Mouse (Mus musculus): ENCODE results near the gene Lin7c. TPM values are rescaled to one million over a fixed set of nuclear protein-coding genes. Genes with fewer than 3 reads are reported as not detected.
A peak's percentile ranks its signal among the peaks of the same experiment; 100 is the strongest.

The Lin7c gene
- polyA plus RNA-seq, 1 experiment from 2014 or later: 41.9 TPM

GRCm38 (mm10) chr2:109930366-109930765, 39.7 kb downstream of the Lin7c start:
- no peak overlapping the region for H3K9ac ChIP-seq (ENCODE audit: low read length)
- no peaks in the 10 kb centered on the region for H3K27me3 ChIP-seq (ENCODE audit: control insufficient read depth, insufficient read depth, low read length)
- H3K4me2 ChIP-seq (ENCODE audit: low read depth, low read length): no peak overlapping the region
- ATAC-seq (replicated peaks; ENCODE audit: extremely low read depth, insufficient read depth, low FRiP score): no peak
- H3K27ac ChIP-seq (ENCODE audit: low read length): no peak overlapping the region
- 92% methylated on average over 5 of the region's 5 CpGs for WGBS
- no peaks in the 10 kb centered on the region for H3K9me3 ChIP-seq (replicated peaks; ENCODE audit: control insufficient read depth, low read length)
- H3K4me1 ChIP-seq (ENCODE audit: control insufficient read depth, insufficient read depth, low read length): peaks cover 21% of the 10 kb centered on the region
- no peaks in the 10 kb centered on the region for H3K36me3 ChIP-seq (ENCODE audit: control insufficient read depth, insufficient read depth)
- no peak overlapping the region for H3K4me3 ChIP-seq (ENCODE audit: low read length)

GRCm38 (mm10) chr2:109930771-109931170, 40.1 kb downstream of the Lin7c start:
- Histone ChIP-seq H3K9ac (ENCODE audit: low read length) (no peak overlapping the region), H3K4me3 (ENCODE audit: low read length) (no peak overlapping the region), H3K36me3 (ENCODE audit: control insufficient read depth, insufficient read depth) (no peaks in the 10 kb centered on the region), H3K9me3 (replicated peaks; ENCODE audit: control insufficient read depth, low read length) (no peaks in the 10 kb centered on the region), H3K27me3 (ENCODE audit: control insufficient read depth, insufficient read depth, low read length) (no peaks in the 10 kb centered on the region), H3K27ac (ENCODE audit: low read length) (no peak overlapping the region), H3K4me1 (ENCODE audit: control insufficient read depth, insufficient read depth, low read length) (peaks cover 23% of the 10 kb centered on the region), H3K4me2 (ENCODE audit: low read depth, low read length) (no peak overlapping the region)
- ATAC-seq (replicated peaks; ENCODE audit: extremely low read depth, insufficient read depth, low FRiP score): no peak
- WGBS: 97% methylated on average over 4 of the region's 4 CpGs

DNA sequence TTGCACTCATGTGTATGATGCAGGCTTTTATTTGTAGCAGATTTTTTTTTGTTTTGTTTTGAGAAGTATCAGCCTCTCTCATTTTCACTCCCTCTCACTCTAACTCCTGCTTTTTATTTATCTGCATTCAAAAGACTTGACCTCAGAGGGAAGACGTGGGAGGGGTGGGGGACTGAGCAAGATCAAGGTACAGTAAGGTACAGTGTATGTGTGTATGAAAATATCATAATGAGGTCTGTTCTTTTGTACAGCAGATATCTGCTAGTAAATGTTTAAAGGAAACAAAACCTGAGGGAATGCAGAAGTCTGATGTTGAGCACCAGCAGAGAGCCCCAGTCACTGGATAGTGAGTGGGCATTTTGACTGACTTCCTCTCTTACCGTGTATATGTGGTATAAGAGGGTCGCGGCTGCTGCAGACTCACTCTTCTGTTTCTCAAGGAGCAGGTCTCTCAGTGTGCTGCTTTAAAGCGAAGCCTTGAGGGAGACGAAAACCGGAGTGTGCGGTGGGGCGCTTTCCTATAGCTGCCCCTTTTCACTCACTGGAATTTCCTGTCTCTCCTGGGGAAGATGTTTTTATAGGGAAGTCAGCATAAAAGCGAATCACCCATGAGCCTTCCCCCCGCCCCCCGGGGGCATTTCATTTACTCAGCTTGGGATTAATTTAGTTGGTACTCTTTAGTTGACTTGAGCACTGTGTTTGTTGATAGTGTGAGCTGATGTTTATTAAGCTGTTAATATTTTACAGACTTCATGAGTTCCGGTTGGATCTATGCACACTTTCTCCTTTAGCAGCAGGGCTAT, 41.5 kb downstream of the Lin7c start:
- peak overlapping the region; percentile 20; the same call in 1 of the 2 replicates for H3K9ac ChIP-seq (ENCODE audit: low read length)
- 48% methylated on average over 13 of the region's 13 CpGs for whole genome bisulfite sequencing
- H3K4me1 ChIP-seq (ENCODE audit: control insufficient read depth, insufficient read depth, low read length): peaks cover 32% of the 10 kb centered on the region
- no peaks in the 10 kb centered on the region for H3K36me3 ChIP-seq (ENCODE audit: control insufficient read depth, insufficient read depth)
- no peaks in the 10 kb centered on the region for H3K27me3 ChIP-seq (ENCODE audit: control insufficient read depth, insufficient read depth, low read length)
- no peak for ATAC-seq (replicated peaks; ENCODE audit: extremely low read depth, insufficient read depth, low FRiP score)
- H3K4me2 ChIP-seq (ENCODE audit: low read depth, low read length): peak overlapping the region; percentile 39
- no peak overlapping the region for H3K4me3 ChIP-seq (ENCODE audit: low read length)
- H3K9me3 ChIP-seq (replicated peaks; ENCODE audit: control insufficient read depth, low read length): no peaks in the 10 kb centered on the region
- no peak overlapping the region for H3K27ac ChIP-seq (ENCODE audit: low read length)

DNA sequence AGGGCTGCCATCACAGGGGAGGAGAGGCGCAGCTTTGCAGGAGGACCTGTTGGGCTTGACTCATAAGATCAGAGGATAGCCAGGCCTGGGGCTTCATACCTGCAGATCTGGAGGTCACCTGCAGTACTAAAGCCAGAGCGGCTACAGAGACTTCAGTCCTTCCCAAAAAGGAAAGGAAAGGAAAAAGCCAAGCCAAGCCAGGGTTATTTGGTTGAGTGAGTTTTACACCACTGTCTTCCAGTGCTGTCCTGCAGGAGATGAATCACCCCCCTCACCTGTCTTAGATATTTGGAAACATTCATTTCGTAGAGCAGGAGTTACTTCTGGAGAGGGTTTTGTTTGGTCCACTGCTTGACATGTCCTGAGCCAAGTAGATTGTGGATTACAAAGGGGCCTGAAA, 42.5 kb downstream of the Lin7c start:
- ATAC-seq (replicated peaks; ENCODE audit: extremely low read depth, insufficient read depth, low FRiP score): no peak
- Histone ChIP-seq H3K27me3 (ENCODE audit: control insufficient read depth, insufficient read depth, low read length) (no peaks in the 10 kb centered on the region), H3K4me2 (ENCODE audit: low read depth, low read length) (no peak overlapping the region), H3K4me3 (ENCODE audit: low read length) (no peak overlapping the region), H3K9ac (ENCODE audit: low read length) (no peak overlapping the region), H3K36me3 (ENCODE audit: control insufficient read depth, insufficient read depth) (no peaks in the 10 kb centered on the region), H3K27ac (ENCODE audit: low read length) (no peak overlapping the region), H3K4me1 (ENCODE audit: control insufficient read depth, insufficient read depth, low read length) (peaks cover 32% of the 10 kb centered on the region), H3K9me3 (replicated peaks; ENCODE audit: control insufficient read depth, low read length) (no peaks in the 10 kb centered on the region)
- 80% methylated on average over 3 of the region's 3 CpGs for WGBS

- Histone ChIP-seq H3K27ac (ENCODE audit: low read length) (no peak overlapping the region), H3K9me3 (replicated peaks; ENCODE audit: control insufficient read depth, low read length) (no peaks in the 10 kb centered on the region), H3K27me3 (ENCODE audit: control insufficient read depth, insufficient read depth, low read length) (no peaks in the 10 kb centered on the region), H3K36me3 (ENCODE audit: control insufficient read depth, insufficient read depth) (no peaks in the 10 kb centered on the region), H3K4me1 (ENCODE audit: control insufficient read depth, insufficient read depth, low read length) (peaks cover 27% of the 10 kb centered on the region), H3K4me2 (ENCODE audit: low read depth, low read length) (no peak overlapping the region), H3K9ac (ENCODE audit: low read length) (no peak overlapping the region), H3K4me3 (ENCODE audit: low read length) (no peak overlapping the region)
- 46% methylated on average over 4 of the region's 4 CpGs for WGBS
- no peak for ATAC-seq (replicated peaks; ENCODE audit: extremely low read depth, insufficient read depth, low FRiP score)
Measured at GRCm38 (mm10) chr2:109934086-109934485, 43.4 kb downstream of the Lin7c start.

DNA sequence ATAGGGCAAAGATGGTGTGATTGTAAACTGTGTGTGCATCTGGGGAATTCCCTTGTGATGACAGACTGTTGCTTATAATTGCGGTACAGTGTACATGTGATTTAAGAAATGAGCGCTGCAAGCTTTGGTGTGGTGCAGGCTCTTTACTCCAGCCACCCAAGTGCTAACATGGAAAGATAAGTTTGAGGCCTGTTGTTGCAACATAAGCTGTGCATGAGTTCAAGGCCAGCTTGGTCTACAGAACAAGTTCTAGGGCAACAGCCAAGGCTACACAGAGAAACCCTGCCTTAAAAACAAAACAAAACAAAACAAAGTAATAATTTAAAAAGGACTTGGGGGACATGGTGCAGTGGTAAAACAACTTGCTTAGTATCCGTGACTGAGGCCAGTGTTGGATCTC, 44.5 kb downstream of the Lin7c start:
- Histone ChIP-seq H3K9ac (ENCODE audit: low read length) (no peak overlapping the region), H3K27ac (ENCODE audit: low read length) (no peak overlapping the region), H3K27me3 (ENCODE audit: control insufficient read depth, insufficient read depth, low read length) (no peaks in the 10 kb centered on the region), H3K9me3 (replicated peaks; ENCODE audit: control insufficient read depth, low read length) (no peaks in the 10 kb centered on the region), H3K4me2 (ENCODE audit: low read depth, low read length) (no peak overlapping the region), H3K4me1 (ENCODE audit: control insufficient read depth, insufficient read depth, low read length) (peaks cover 24% of the 10 kb centered on the region), H3K4me3 (ENCODE audit: low read length) (no peak overlapping the region), H3K36me3 (ENCODE audit: control insufficient read depth, insufficient read depth) (no peaks in the 10 kb centered on the region)
- no peak for ATAC-seq (replicated peaks; ENCODE audit: extremely low read depth, insufficient read depth, low FRiP score)
- WGBS: 81% methylated on average over 3 of the region's 3 CpGs

DNA sequence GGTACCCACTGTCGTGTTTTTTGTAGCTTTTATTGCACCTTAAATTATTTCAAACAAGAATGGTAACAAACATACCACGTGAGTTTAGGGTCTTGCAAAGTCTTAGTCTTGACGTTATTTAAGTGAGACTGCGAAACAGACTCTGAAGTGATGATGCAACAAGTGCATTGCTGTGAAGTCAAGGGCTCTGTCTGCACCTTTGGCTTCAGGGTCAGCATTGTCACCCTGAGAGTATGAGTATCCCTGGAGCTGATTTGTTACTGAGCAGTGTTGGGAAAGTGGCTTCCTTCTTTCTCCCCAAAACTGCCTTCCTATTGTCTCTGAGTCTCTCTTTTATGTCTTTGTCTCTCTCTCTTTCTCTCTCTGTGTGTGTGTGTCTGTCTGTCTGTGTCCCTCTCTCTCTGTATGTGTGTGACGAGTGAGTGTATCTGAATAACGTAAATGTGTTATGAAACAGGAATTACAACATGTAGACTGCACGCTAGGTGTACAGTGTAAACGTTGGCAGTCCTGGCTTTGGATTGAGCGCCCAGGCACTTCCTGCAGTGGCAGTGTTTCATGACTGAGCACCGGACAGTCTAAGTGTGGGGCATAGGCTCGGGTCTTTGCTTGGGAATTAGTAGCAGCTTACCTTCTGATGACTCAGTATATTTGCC, 45.2 kb downstream of the Lin7c start:
- 62% methylated on average over 11 of the region's 11 CpGs for WGBS
- H3K4me3 ChIP-seq (ENCODE audit: low read length): no peak overlapping the region
- H3K9me3 ChIP-seq (replicated peaks; ENCODE audit: control insufficient read depth, low read length): no peaks in the 10 kb centered on the region
- H3K27ac ChIP-seq (ENCODE audit: low read length): no peak overlapping the region
- H3K9ac ChIP-seq (ENCODE audit: low read length): no peak overlapping the region
- ATAC-seq (replicated peaks; ENCODE audit: extremely low read depth, insufficient read depth, low FRiP score): no peak
- H3K4me2 ChIP-seq (ENCODE audit: low read depth, low read length): no peak overlapping the region
- peaks cover 24% of the 10 kb centered on the region for H3K4me1 ChIP-seq (ENCODE audit: control insufficient read depth, insufficient read depth, low read length)
- H3K36me3 ChIP-seq (ENCODE audit: control insufficient read depth, insufficient read depth): no peaks in the 10 kb centered on the region
- H3K27me3 ChIP-seq (ENCODE audit: control insufficient read depth, insufficient read depth, low read length): no peaks in the 10 kb centered on the region

DNA sequence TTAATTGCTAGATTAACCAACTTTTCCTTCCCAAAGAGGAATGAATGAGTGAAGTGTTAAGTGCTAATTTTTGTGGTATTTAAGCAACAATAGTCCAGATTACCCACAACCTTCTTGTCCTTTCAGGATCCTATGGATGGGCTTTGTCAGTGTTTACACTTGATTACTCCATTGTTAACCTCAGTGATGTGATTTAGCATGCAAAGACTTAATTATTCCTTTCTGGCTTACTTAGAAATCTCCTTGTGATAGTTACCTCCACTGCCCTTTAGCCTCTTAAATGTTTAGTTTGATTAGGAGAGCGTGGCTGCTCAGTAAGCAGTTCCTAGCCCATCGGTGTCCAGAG, 45.7 kb downstream of the Lin7c start:
- H3K4me2 ChIP-seq (ENCODE audit: low read depth, low read length): 0 out of 2 replicates have a peak overlapping the region, but pooled peaks have one; percentile 23
- no peak overlapping the region for H3K27ac ChIP-seq (ENCODE audit: low read length)
- WGBS: 51% methylated on average over 2 of the region's 2 CpGs
- H3K4me3 ChIP-seq (ENCODE audit: low read length): no peak overlapping the region
- no peaks in the 10 kb centered on the region for H3K36me3 ChIP-seq (ENCODE audit: control insufficient read depth, insufficient read depth)
- H3K9ac ChIP-seq (ENCODE audit: low read length): no peak overlapping the region
- no peaks in the 10 kb centered on the region for H3K27me3 ChIP-seq (ENCODE audit: control insufficient read depth, insufficient read depth, low read length)
- H3K4me1 ChIP-seq (ENCODE audit: control insufficient read depth, insufficient read depth, low read length): peaks cover 24% of the 10 kb centered on the region
- no peak for ATAC-seq (replicated peaks; ENCODE audit: extremely low read depth, insufficient read depth, low FRiP score)
- no peaks in the 10 kb centered on the region for H3K9me3 ChIP-seq (replicated peaks; ENCODE audit: control insufficient read depth, low read length)

- H3K27ac ChIP-seq (ENCODE audit: low read length): no peak overlapping the region
- peaks cover 28% of the 10 kb centered on the region for H3K4me1 ChIP-seq (ENCODE audit: control insufficient read depth, insufficient read depth, low read length)
- no peak for ATAC-seq (replicated peaks; ENCODE audit: extremely low read depth, insufficient read depth, low FRiP score)
- H3K9ac ChIP-seq (ENCODE audit: low read length): no peak overlapping the region
- no peaks in the 10 kb centered on the region for H3K36me3 ChIP-seq (ENCODE audit: control insufficient read depth, insufficient read depth)
- H3K27me3 ChIP-seq (ENCODE audit: control insufficient read depth, insufficient read depth, low read length): no peaks in the 10 kb centered on the region
- WGBS: 66% methylated on average over 5 of the region's 5 CpGs
- H3K4me3 ChIP-seq (ENCODE audit: low read length): no peak overlapping the region
- no peaks in the 10 kb centered on the region for H3K9me3 ChIP-seq (replicated peaks; ENCODE audit: control insufficient read depth, low read length)
- H3K4me2 ChIP-seq (ENCODE audit: low read depth, low read length): no peak overlapping the region
Measured at GRCm38 (mm10) chr2:109941973-109942444, 51.4 kb downstream of the Lin7c start.
